ENCODE assay signal across 9 mouse cellular contexts in the genomic region with DNA sequence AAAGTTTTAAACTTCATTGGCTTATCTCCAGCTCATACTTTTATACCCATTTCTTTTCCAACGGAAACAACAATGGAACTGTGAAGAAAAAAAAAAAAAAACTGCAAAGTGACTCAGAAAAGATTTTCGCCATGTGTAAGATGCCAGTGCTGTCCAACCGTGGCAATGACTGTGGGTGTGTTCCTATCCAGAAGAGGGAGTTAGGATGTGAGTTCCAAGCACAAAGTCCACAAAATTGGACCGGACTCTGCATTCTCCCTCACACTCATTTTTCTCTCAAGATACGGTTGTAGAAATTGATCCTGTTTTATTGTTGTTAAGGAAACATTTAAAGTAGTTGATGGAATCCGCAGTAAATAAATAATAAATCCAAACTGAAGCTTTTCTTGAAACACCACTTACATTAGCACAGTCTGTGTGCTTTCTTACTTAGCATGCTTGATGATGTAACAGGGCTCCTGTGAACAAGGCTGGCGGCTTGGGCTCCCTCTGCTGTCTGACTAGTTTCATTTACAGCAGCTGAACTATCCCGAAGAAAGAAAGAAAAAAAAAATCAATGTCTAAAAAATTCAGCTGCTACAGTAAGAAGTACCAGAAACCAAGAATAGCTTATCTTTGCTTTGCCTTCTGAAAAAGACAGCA. TPM values are rescaled to one million over a fixed set of nuclear protein-coding genes. Genes with fewer than 3 reads are reported as not detected.
DNase-seq lines count a peak whose midpoint lies in the region; ATAC-seq lines count a peak whose summit lies in the region.
"Had no signal": no experiment of that assay in that cellular context is flagged by ENCODE, and none has a peak within 500 bp of the region (broad histone marks: within the 10 kb centered on the region; RNA-seq: fewer than 3 reads in every experiment).

No protein-coding gene starts in this region.

- no peak overlapping the region for H3K4me2 ChIP-seq in heart, embryonic 11.5 days
- no peak overlapping the region for H3K4me2 ChIP-seq in forebrain, embryonic 11.5 days (ENCODE audit: low read depth, low read length, severe bottlenecking)
- H3K4me2 ChIP-seq in kidney, embryonic 15.5 days = 0 out of 2 replicates have a peak overlapping the region, but pooled peaks have one; percentile 15
- no peak overlapping the region for H3K4me2 ChIP-seq in lung, embryonic 16.5 days (ENCODE audit: low read depth, low read length)

- no peaks in the 10 kb centered on the region for H3K4me1 ChIP-seq in heart, embryonic 11.5 days (ENCODE audit: control insufficient read depth, insufficient read depth, low read length)
- H3K4me1 ChIP-seq in forebrain, embryonic 11.5 days (replicated peaks; ENCODE audit: control insufficient read depth, insufficient read depth, low read length) = no peaks in the 10 kb centered on the region
- H3K4me1 ChIP-seq in kidney, embryonic 15.5 days = no peaks in the 10 kb centered on the region
- H3K4me1 ChIP-seq in lung, embryonic 16.5 days (replicated peaks; ENCODE audit: control insufficient read depth, insufficient read depth, low read length) = no peaks in the 10 kb centered on the region
- H3K4me1 ChIP-seq: megakaryocyte, embryonic 14.5 days had no signal

- H3K4me3 ChIP-seq in heart, embryonic 11.5 days (ENCODE audit: low read depth, low read length) = no peak overlapping the region
- H3K4me3 ChIP-seq in forebrain, embryonic 11.5 days (ENCODE audit: low read depth, low read length) = no peak overlapping the region
- H3K4me3 ChIP-seq in kidney, embryonic 15.5 days (replicated peaks) = no peak overlapping the region
- H3K4me3 ChIP-seq in lung, embryonic 16.5 days (ENCODE audit: low read length) = no peak overlapping the region
- H3K4me3 ChIP-seq: megakaryocyte, embryonic 14.5 days had no signal

- no peaks in the 10 kb centered on the region for H3K9me3 ChIP-seq in heart, embryonic 11.5 days (replicated peaks; ENCODE audit: control insufficient read depth, low read length)
- no peaks in the 10 kb centered on the region for H3K9me3 ChIP-seq in forebrain, embryonic 11.5 days (ENCODE audit: control insufficient read depth, low read length)
- H3K9me3 ChIP-seq in kidney, embryonic 15.5 days (replicated peaks) = no peaks in the 10 kb centered on the region
- no peaks in the 10 kb centered on the region for H3K9me3 ChIP-seq in lung, embryonic 16.5 days (ENCODE audit: control insufficient read depth, low read length)
- H3K9me3 ChIP-seq: megakaryocyte, embryonic 14.5 days had no signal

- H3K27ac ChIP-seq in heart, embryonic 11.5 days (ENCODE audit: low read depth, low read length) = no peak overlapping the region
- no peak overlapping the region for H3K27ac ChIP-seq in forebrain, embryonic 11.5 days (ENCODE audit: low read depth, low read length)
- H3K27ac ChIP-seq in kidney, embryonic 15.5 days = no peak overlapping the region
- H3K27ac ChIP-seq in lung, embryonic 16.5 days (ENCODE audit: low read length) = no peak overlapping the region

- WGBS in heart, embryonic 11.5 days (ENCODE audit: insufficient replicate concordance) = 52% methylated on average over 8 of the region's 8 CpGs
- WGBS in forebrain, embryonic 11.5 days = 53% methylated on average over 8 of the region's 8 CpGs
- WGBS in kidney, embryonic 15.5 days = 46% methylated on average over 8 of the region's 8 CpGs
- 44% methylated on average over 8 of the region's 8 CpGs for WGBS in lung, embryonic 16.5 days

- no peaks in the 10 kb centered on the region for H3K27me3 ChIP-seq in heart, embryonic 11.5 days (ENCODE audit: control insufficient read depth, insufficient read depth, low read length)
- no peaks in the 10 kb centered on the region for H3K27me3 ChIP-seq in forebrain, embryonic 11.5 days (ENCODE audit: control insufficient read depth, insufficient read depth, low read length)
- no peaks in the 10 kb centered on the region for H3K27me3 ChIP-seq in kidney, embryonic 15.5 days
- no peaks in the 10 kb centered on the region for H3K27me3 ChIP-seq in lung, embryonic 16.5 days (ENCODE audit: control insufficient read depth, insufficient read depth, low read depth, low read length)
- H3K27me3 ChIP-seq: megakaryocyte, embryonic 14.5 days had no signal

- ATAC-seq in heart, embryonic 11.5 days (replicated peaks; ENCODE audit: insufficient number of reproducible peaks, low FRiP score, low TSS enrichment) = no peak
- ATAC-seq in forebrain, embryonic 11.5 days (replicated peaks; ENCODE audit: low FRiP score) = peak; percentile 84; the same call in 1 of the 2 replicates
- ATAC-seq in kidney, embryonic 15.5 days (replicated peaks; ENCODE audit: low FRiP score) = peak; percentile 86
- ATAC-seq in lung, embryonic 16.5 days (ENCODE audit: low read depth) = peak; percentile 71; the same call in 1 of the 2 replicates
- no peak for ATAC-seq in activated CD4-positive, CD25-positive, alpha-beta regulatory T cell, adult 4 months

- DNase-seq in heart, adult 8-10 months (ENCODE audit: low spot score) = peak; percentile 4
- peak; percentile 68 for DNase-seq in NIH3T3 (ENCODE audit: low read depth)
- peak; percentile 63 for DNase-seq in forebrain, embryonic 11.5 days (ENCODE audit: low spot score)
- peak; percentile 45 for DNase-seq in right cerebral cortex, postnatal 25 days

- H3K9ac ChIP-seq in heart, embryonic 11.5 days (ENCODE audit: low read depth, low read length) = no peak overlapping the region
- no peak overlapping the region for H3K9ac ChIP-seq in forebrain, embryonic 11.5 days (ENCODE audit: low read length)
- H3K9ac ChIP-seq in kidney, embryonic 15.5 days = no peak overlapping the region
- H3K9ac ChIP-seq in lung, embryonic 16.5 days (ENCODE audit: low read length) = no peak overlapping the region

- no peaks in the 10 kb centered on the region for H3K36me3 ChIP-seq in heart, embryonic 11.5 days (ENCODE audit: control insufficient read depth, insufficient read depth, low read length)
- no peaks in the 10 kb centered on the region for H3K36me3 ChIP-seq in forebrain, embryonic 11.5 days (ENCODE audit: control insufficient read depth, insufficient read depth, low read length)
- no peaks in the 10 kb centered on the region for H3K36me3 ChIP-seq in kidney, embryonic 15.5 days
- no peaks in the 10 kb centered on the region for H3K36me3 ChIP-seq in lung, embryonic 16.5 days (ENCODE audit: control insufficient read depth, insufficient read depth, low read length)

RNA-seq across cellular contexts. Expression of gene Ncam2, which starts 25.1 kb away (rescaled TPM):
- under 1 TPM in 2 of 4 experiments, not detected in 2; 0.06 to 0.09 TPM for total RNA-seq in heart, adult 8-10 months (2022)
- polyA plus RNA-seq in heart, embryonic 11.5 days (2014; fragmentation: Nextera tagmentation; extraction: Ambion mirVana) = 0.04 and 0.30 TPM in 2 replicates
- polyA plus RNA-seq in forebrain, embryonic 11.5 days (2014; fragmentation: Nextera tagmentation; extraction: Ambion mirVana) = 3.4 and 4.2 TPM in 2 replicates
- 1.1 and 1.3 TPM in 2 replicates for polyA plus RNA-seq in kidney, embryonic 15.5 days (2015; fragmentation: Nextera tagmentation; extraction: Ambion mirVana)
- polyA plus RNA-seq in lung, embryonic 16.5 days (2015; fragmentation: Nextera tagmentation; extraction: Ambion mirVana) = 0.34 and 0.49 TPM in 2 replicates
- polyA plus RNA-seq in activated CD4-positive, CD25-positive, alpha-beta regulatory T cell, adult 4 months (2017; shearing (Covaris generic)) = not detected

Comparison
In these comparisons a context has a peak if more than half of its experiments do, and no peak if none do; other contexts are left out.
1. DNase-seq: peak in every context shown above with its lines; median percentile 68 in NIH3T3; 63 in forebrain, embryonic 11.5 days; 45 in right cerebral cortex, postnatal 25 days; 4 in heart, adult 8-10 months.
2. ATAC-seq: peak in forebrain, embryonic 11.5 days (single experiment), kidney, embryonic 15.5 days (single experiment) and lung, embryonic 16.5 days (single experiment); none in heart, embryonic 11.5 days (single experiment) and activated CD4-positive, CD25-positive, alpha-beta regulatory T cell, adult 4 months (single experiment).